Comparison of ENCODE assay signal across 30 mouse cellular contexts in the genomic region with DNA sequence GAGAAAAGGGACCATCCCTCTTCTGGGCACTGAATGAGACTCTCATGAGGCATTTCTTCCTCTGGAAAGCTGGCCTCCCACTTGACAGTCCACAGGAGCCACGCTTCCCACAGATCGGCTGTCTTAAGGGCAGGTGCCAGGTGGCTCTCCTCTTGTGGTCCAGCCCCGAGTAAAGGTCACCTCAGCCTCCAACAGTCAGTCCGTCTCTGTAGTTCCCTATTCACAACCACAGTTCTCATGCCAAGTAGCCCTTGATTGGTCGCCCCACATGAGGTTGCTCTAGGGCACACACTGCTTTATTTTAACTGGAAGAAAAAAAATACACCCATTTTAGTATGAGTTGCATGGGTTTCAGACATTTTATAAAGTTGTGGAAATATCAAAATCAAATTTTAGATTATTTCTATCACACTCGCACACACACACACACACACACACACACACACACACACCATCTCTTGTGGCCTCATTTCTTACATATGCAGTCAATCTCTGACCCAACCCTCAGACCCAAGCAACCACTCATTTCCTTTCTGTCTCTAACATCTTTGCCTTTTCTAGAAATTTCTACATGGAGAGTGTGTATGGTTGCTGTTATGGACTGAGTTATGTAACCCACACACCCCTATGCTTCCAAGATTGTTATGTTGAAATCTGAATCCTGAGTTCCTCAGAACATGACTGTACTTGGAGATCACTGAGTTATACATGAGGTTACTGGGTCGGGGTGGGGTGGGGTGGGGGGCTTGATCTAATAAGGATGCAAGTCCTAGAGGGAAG. TPM values are rescaled to one million over a fixed set of nuclear protein-coding genes. Genes with fewer than 3 reads are reported as not detected.
DNase-seq lines count a peak whose midpoint lies in the region; ATAC-seq and TF ChIP-seq lines count a peak whose summit lies in the region.
"Had no signal": no experiment of that assay in that cellular context is flagged by ENCODE, and none has a peak within 500 bp of the region (broad histone marks: within the 10 kb centered on the region; RNA-seq: fewer than 3 reads in every experiment).

No protein-coding gene starts in this region.

- no peaks in the 10 kb centered on the region for H3K4me1 ChIP-seq in lung, postnatal 0 days (ENCODE audit: insufficient read depth, low read depth, low read length)
- no peaks in the 10 kb centered on the region for H3K4me1 ChIP-seq in forebrain, embryonic 16.5 days (replicated peaks; ENCODE audit: control insufficient read depth, insufficient read depth, low read length)
- H3K4me1 ChIP-seq in kidney, embryonic 16.5 days (ENCODE audit: insufficient read depth, low read length): no peaks in the 10 kb centered on the region
- H3K4me1 ChIP-seq: embryonic facial prominence, embryonic 13.5 days; forebrain, embryonic 12.5 days; forebrain, embryonic 15.5 days; heart, embryonic 13.5 days; hindbrain, embryonic 12.5 days; hindbrain, embryonic 15.5 days had no signal

- H3K36me3 ChIP-seq in lung, postnatal 0 days (ENCODE audit: insufficient read depth, low read length): no peaks in the 10 kb centered on the region
- no peaks in the 10 kb centered on the region for H3K36me3 ChIP-seq in forebrain, embryonic 16.5 days (ENCODE audit: control insufficient read depth, insufficient read depth)
- no peaks in the 10 kb centered on the region for H3K36me3 ChIP-seq in kidney, embryonic 16.5 days (ENCODE audit: insufficient read depth, low read length)
- H3K36me3 ChIP-seq: embryonic facial prominence, embryonic 10.5 days; embryonic facial prominence, embryonic 13.5 days; forebrain, embryonic 12.5 days; forebrain, embryonic 15.5 days; G1E; heart, embryonic 10.5 days; heart, embryonic 13.5 days; hindbrain, embryonic 12.5 days; hindbrain, embryonic 15.5 days had no signal

- no peak for TF ChIP-seq EP300 in lung, postnatal 0 days (IDR thresholded peaks at IDR 0.05)

- intact Hi-C loops in heart, postnatal 10 days (cut with DNase I): no loop called here

- 65% methylated on average over 7 of the region's 7 CpGs for WGBS in lung, postnatal 0 days
- 87% methylated on average over 7 of the region's 7 CpGs for WGBS in forebrain, embryonic 16.5 days
- 71% methylated on average over 7 of the region's 7 CpGs for WGBS in kidney, embryonic 16.5 days

- no peak overlapping the region for H3K27ac ChIP-seq in lung, postnatal 0 days (ENCODE audit: low read length)
- no peak overlapping the region for H3K27ac ChIP-seq in forebrain, embryonic 16.5 days (ENCODE audit: low read length)
- H3K27ac ChIP-seq in kidney, embryonic 16.5 days (ENCODE audit: low read length): no peak overlapping the region
- H3K27ac ChIP-seq: embryonic facial prominence, embryonic 10.5 days; embryonic facial prominence, embryonic 13.5 days; forebrain, embryonic 12.5 days; forebrain, embryonic 15.5 days; gastrocnemius, adult 2 months; heart, adult 2 months; heart, embryonic 10.5 days; heart, embryonic 13.5 days; hindbrain, embryonic 12.5 days; hindbrain, embryonic 15.5 days had no signal

- no peak overlapping the region for H3K4me3 ChIP-seq in lung, postnatal 0 days (ENCODE audit: low read depth, low read length)
- no peak overlapping the region for H3K4me3 ChIP-seq in forebrain, embryonic 16.5 days (replicated peaks; ENCODE audit: low read length)
- H3K4me3 ChIP-seq in kidney, embryonic 16.5 days (ENCODE audit: low read length): no peak overlapping the region
- H3K4me3 ChIP-seq: embryonic facial prominence, embryonic 10.5 days; embryonic facial prominence, embryonic 13.5 days; erythroblast, embryonic 14.5 days; forebrain, embryonic 12.5 days; forebrain, embryonic 15.5 days; gastrocnemius, adult 2 months; heart, adult 2 months; heart, embryonic 10.5 days; heart, embryonic 13.5 days; hindbrain, embryonic 12.5 days; hindbrain, embryonic 15.5 days had no signal

- no peaks in the 10 kb centered on the region for H3K27me3 ChIP-seq in lung, postnatal 0 days (replicated peaks; ENCODE audit: insufficient read depth, low read length)
- no peaks in the 10 kb centered on the region for H3K27me3 ChIP-seq in forebrain, embryonic 16.5 days (replicated peaks; ENCODE audit: control insufficient read depth, insufficient read depth, low read length)
- H3K27me3 ChIP-seq in kidney, embryonic 16.5 days (ENCODE audit: insufficient read depth, low read length): no peaks in the 10 kb centered on the region
- H3K27me3 ChIP-seq: CH12.LX; embryonic facial prominence, embryonic 13.5 days; forebrain, embryonic 12.5 days; forebrain, embryonic 15.5 days; heart, embryonic 13.5 days; hindbrain, embryonic 12.5 days; hindbrain, embryonic 15.5 days; Patski had no signal

- no peak for ATAC-seq in lung, postnatal 0 days
- peak; percentile 66 for ATAC-seq in granulocyte monocyte progenitor cell, adult 5-6 weeks (replicated peaks; ENCODE audit: poor library complexity, severe bottlenecking)
- no peak for ATAC-seq in forebrain, embryonic 16.5 days
- ATAC-seq in kidney, embryonic 16.5 days (ENCODE audit: low FRiP score, low TSS enrichment): no peak
- ATAC-seq: forebrain, embryonic 15.5 days; Patski had no signal

- peak; percentile 75 for DNase-seq in heart, adult 11 months
- no peak for DNase-seq in heart, postnatal 10 days
- DNase-seq in lung, postnatal 0 days (ENCODE audit: low spot score): peak; percentile 18
- no peak for DNase-seq in lung, postnatal 10 days
- DNase-seq: adrenal gland, adult 2 months; adrenal gland, postnatal 14 days; B cell, adult 2 months; cerebellum, adult 11 months; cerebellum, adult 2 months; cerebellum, adult 9-11 months; cerebellum, postnatal 25 days; embryo, embryonic 11 days; gastrocnemius, adult 2 months; gastrocnemius, postnatal 14 days; heart, adult 2 months had no signal

- TF ChIP-seq CTCF in lung, postnatal 0 days (IDR thresholded peaks at IDR 0.05): no peak

- no peaks in the 10 kb centered on the region for H3K9me3 ChIP-seq in lung, postnatal 0 days (ENCODE audit: low read length)
- no peaks in the 10 kb centered on the region for H3K9me3 ChIP-seq in forebrain, embryonic 16.5 days (ENCODE audit: control insufficient read depth, low read length)
- H3K9me3 ChIP-seq in kidney, embryonic 16.5 days (ENCODE audit: low read length): peaks cover 3% of the 10 kb centered on the region; the same call in 1 of the 2 replicates
- H3K9me3 ChIP-seq: embryonic facial prominence, embryonic 13.5 days; forebrain, embryonic 12.5 days; forebrain, embryonic 15.5 days; heart, embryonic 10.5 days; hindbrain, embryonic 12.5 days; hindbrain, embryonic 15.5 days had no signal

- no peak overlapping the region for H3K9ac ChIP-seq in lung, postnatal 0 days (replicated peaks; ENCODE audit: low read depth)
- no peak overlapping the region for H3K9ac ChIP-seq in forebrain, embryonic 16.5 days (replicated peaks; ENCODE audit: low read depth, low read length)
- H3K9ac ChIP-seq in kidney, embryonic 16.5 days (replicated peaks; ENCODE audit: low read length): no peak overlapping the region
- H3K9ac ChIP-seq: embryonic facial prominence, embryonic 13.5 days; forebrain, embryonic 12.5 days; forebrain, embryonic 15.5 days; heart, embryonic 13.5 days; hindbrain, embryonic 12.5 days; hindbrain, embryonic 15.5 days had no signal

- no peak overlapping the region for H3K4me2 ChIP-seq in lung, postnatal 0 days (replicated peaks; ENCODE audit: low read depth, low read length)
- no peak overlapping the region for H3K4me2 ChIP-seq in forebrain, embryonic 16.5 days (ENCODE audit: low read length)
- no peak overlapping the region for H3K4me2 ChIP-seq in kidney, embryonic 16.5 days (replicated peaks; ENCODE audit: low read depth, low read length)
- H3K4me2 ChIP-seq: embryonic facial prominence, embryonic 13.5 days; forebrain, embryonic 12.5 days; forebrain, embryonic 15.5 days; heart, embryonic 13.5 days; hindbrain, embryonic 12.5 days; hindbrain, embryonic 15.5 days had no signal

RNA-seq across cellular contexts. Expression of a gene that starts 7.1 kb away (rescaled TPM):
- 10 to 100 TPM; 14.9 to 16.2 TPM for total RNA-seq in heart, postnatal 10 days (2021)
- polyA plus RNA-seq in lung, postnatal 0 days (2015; fragmentation: Nextera tagmentation; extraction: Ambion mirVana): 18.2 and 19.3 TPM in 2 replicates
- 91.8 and 97.7 TPM in 2 replicates for total RNA-seq in granulocyte monocyte progenitor cell, adult 5-6 weeks (2014; fragmentation: Nextera tagmentation)
- 132 and 140 TPM in 2 replicates for total RNA-seq in granulocyte monocyte progenitor cell, adult 5-6 weeks (2017)
- polyA plus RNA-seq in forebrain, embryonic 16.5 days (2015; fragmentation: Nextera tagmentation; extraction: Ambion mirVana): 53.4 and 58.4 TPM in 2 replicates
- 63.9 and 64.6 TPM in 2 replicates for polyA plus RNA-seq in kidney, embryonic 16.5 days (2015; fragmentation: Nextera tagmentation; extraction: Ambion mirVana)

RNA-seq across cellular contexts. Expression of a gene that starts 30.6 kb away (rescaled TPM):
- total RNA-seq in heart, postnatal 10 days (2021): 1 to 10 TPM; 4.4 to 5.0 TPM
- polyA plus RNA-seq in lung, postnatal 0 days (2015; fragmentation: Nextera tagmentation; extraction: Ambion mirVana): 9.7 and 12.4 TPM in 2 replicates
- total RNA-seq in granulocyte monocyte progenitor cell, adult 5-6 weeks (2014; fragmentation: Nextera tagmentation): 4.2 and 7.2 TPM in 2 replicates
- 4.0 and 6.1 TPM in 2 replicates for total RNA-seq in granulocyte monocyte progenitor cell, adult 5-6 weeks (2017)
- 17.1 and 17.7 TPM in 2 replicates for polyA plus RNA-seq in forebrain, embryonic 16.5 days (2015; fragmentation: Nextera tagmentation; extraction: Ambion mirVana)
- 19.6 and 21.7 TPM in 2 replicates for polyA plus RNA-seq in kidney, embryonic 16.5 days (2015; fragmentation: Nextera tagmentation; extraction: Ambion mirVana)

RNA-seq across cellular contexts. Expression of a gene that starts 47.9 kb away (rescaled TPM):
- total RNA-seq in heart, postnatal 10 days (2021): 1 to 10 TPM in 1 of 2 experiments, under 1 TPM in 1; 0.99 to 2.0 TPM
- polyA plus RNA-seq in lung, postnatal 0 days (2015; fragmentation: Nextera tagmentation; extraction: Ambion mirVana): 3.3 and 4.9 TPM in 2 replicates
- 0.88 and 2.8 TPM in 2 replicates for total RNA-seq in granulocyte monocyte progenitor cell, adult 5-6 weeks (2014; fragmentation: Nextera tagmentation)
- 0.95 TPM in 1 of 2 replicates, not detected in the other for total RNA-seq in granulocyte monocyte progenitor cell, adult 5-6 weeks (2017)
- polyA plus RNA-seq in forebrain, embryonic 16.5 days (2015; fragmentation: Nextera tagmentation; extraction: Ambion mirVana): 1.1 and 1.3 TPM in 2 replicates
- 3.0 and 4.2 TPM in 2 replicates for polyA plus RNA-seq in kidney, embryonic 16.5 days (2015; fragmentation: Nextera tagmentation; extraction: Ambion mirVana)
- total RNA-seq: CH12.LX had no signal
- polyA plus RNA-seq: cerebellum, adult 2 months; erythroblast, embryonic 14.5 days; Patski had no signal

Comparison
In these comparisons a context has a peak if more than half of its experiments do, and no peak if none do; other contexts are left out.
1. DNase-seq: peak in heart, adult 11 months (single experiment) and lung, postnatal 0 days (single experiment); none in heart, postnatal 10 days (0 of 2) and lung, postnatal 10 days (single experiment).